Mouse (Mus musculus) brain, adult 2 months (tissue): ENCODE data around the gene Reln.
A peak's percentile ranks its signal among the peaks of the same experiment; 100 is the strongest.

ENCODE experiments used
- DNase-seq: peaks from one replicate; pipeline ENCODE4 v3.0.0; 2011; ENCODE audit warnings: low read depth, low spot score

Reln gene

GRCm38 (mm10) chr5:21846616-21847290 lies 497.7 kb downstream of the Reln start:
- DNase-seq: no peak

DNA sequence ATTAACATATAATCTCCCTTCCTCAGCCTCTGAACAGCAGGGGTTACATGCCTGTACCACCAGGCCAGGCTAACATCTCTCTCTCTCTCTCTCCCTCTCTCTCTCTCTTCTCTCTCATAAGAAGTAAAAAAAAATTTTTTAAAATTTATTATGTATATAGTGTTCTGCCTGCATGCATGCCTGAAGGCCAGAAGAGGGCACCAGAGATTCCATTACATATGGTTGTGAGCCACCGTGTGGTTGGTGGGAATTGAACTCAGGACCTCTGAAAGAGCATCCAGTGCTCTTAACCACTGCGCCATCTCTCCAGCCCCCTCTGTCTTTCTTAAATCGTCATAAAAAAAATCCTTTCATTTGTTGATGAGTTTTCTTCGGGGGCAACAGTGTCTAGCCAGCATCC lies 499.8 kb downstream of the Reln start:
- DNase-seq: peak; percentile 16
